Mouse (Mus musculus) limb, embryonic 10.5 days (tissue): ENCODE data around the gene Lipe. TPM values are rescaled to one million over a fixed set of nuclear protein-coding genes. Genes with fewer than 3 reads are reported as not detected.
A peak's percentile ranks its signal among the peaks of the same experiment; 100 is the strongest.

Source experiments
- DNase-seq: peaks from one replicate; pipeline ENCODE4 v3.0.0-alpha.2; 2017; ENCODE audit warnings: low spot score
- H3K27ac ChIP-seq: fragments of 300-500 bp; sonication (generic); 2 replicates; pipeline ENCODE4 v1.5.1; 2016; ENCODE audit warnings: mild to moderate bottlenecking
- H3K27me3 ChIP-seq: fragments of 300-500 bp; sonication (generic); 2 replicates; pipeline ENCODE4 v1.6.1; 2016; ENCODE audit warnings: low read depth, mild to moderate bottlenecking; ENCODE audit not compliant: poor library complexity, severe bottlenecking
- H3K36me3 ChIP-seq: fragments of 300-500 bp; sonication (generic); 2 replicates; pipeline ENCODE4 v1.6.1; 2016; ENCODE audit warnings: mild to moderate bottlenecking, moderate library complexity
- H3K4me1 ChIP-seq: fragments of 300-500 bp; sonication (generic); 2 replicates; pipeline ENCODE4 v1.6.1; 2016
- H3K4me3 ChIP-seq: fragments of 300-500 bp; sonication (generic); 2 replicates; pipeline ENCODE4 v1.5.1; 2016; ENCODE audit warnings: mild to moderate bottlenecking, moderate library complexity
- H3K9me3 ChIP-seq: fragments of 300-500 bp; sonication (generic); replicated peaks from 2 replicates; pipeline ENCODE4 v1.6.1; 2016; ENCODE audit warnings: mild to moderate bottlenecking
- WGBS: fragments of 180-500 bp; shearing (Covaris S2); methylation state at CpG from one replicate; pipeline ENCODE4 v1.1.7; 2016; 5-methylcytosine and 5-hydroxymethylcytosine counted together
- polyA plus RNA-seq: library from polyadenylated mRNA; unstranded; fragments of >200 nt; fragmentation: Nextera tagmentation; extraction: Ambion mirVana; gene quantifications from 2 replicates; pipeline ENCODE4 v1.2.1, GENCODE M21; 2016

Gene Lipe
- polyA plus RNA-seq, 1 experiment from 2014 or later, result 8.9 TPM

DNA sequence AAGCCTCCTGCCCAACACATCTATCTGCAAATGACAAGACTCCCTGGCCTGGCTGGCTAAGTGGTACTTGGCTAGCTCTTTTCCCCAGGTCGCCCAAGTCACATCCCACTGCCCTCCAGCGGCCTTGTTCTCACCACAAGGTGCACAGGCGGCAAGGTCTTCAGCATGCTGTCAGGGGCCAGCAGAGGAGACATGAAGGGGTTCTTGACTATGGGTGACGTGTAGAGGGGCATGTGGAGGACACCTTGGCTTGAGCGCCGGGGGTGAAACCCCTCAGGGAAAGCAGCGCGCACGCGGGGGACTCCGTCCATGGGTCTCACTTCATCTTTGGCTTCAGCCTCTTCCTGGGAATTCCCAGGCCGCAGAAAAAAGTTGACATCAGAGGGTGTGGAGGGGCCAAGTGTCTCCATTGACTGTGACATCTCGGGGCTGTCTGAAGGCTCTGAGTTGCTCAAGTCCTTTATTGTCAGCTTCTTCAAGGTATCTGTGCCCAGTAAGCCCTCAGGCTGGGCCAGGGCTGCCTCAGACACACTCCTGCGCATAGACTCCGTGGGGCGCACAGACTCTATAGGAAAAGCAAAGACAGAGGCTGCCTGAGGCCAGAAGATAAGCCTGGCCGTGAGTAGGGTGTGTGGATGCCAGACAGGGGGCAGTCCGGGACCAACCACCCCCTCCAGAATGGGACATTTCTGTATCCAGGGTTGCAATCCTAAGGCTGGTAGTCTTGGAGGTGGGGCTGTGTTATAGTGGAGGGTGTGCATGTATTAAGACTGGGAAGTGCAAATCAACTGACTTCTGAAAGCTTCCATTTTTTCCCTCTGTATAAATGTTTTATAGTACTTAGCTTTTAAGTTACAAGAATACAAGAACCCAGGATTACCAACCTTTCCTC lies 17.9 kb downstream of the Lipe start:
- Histone ChIP-seq H3K4me1 (peaks cover 33% of the 10 kb centered on the region), H3K27me3 (peaks cover 27% of the 10 kb centered on the region), H3K9me3 (no peaks in the 10 kb centered on the region), H3K36me3 (peaks cover 35% of the 10 kb centered on the region), H3K27ac (no peak overlapping the region), H3K4me3 (peak overlapping the region; percentile 60)
- WGBS, result 58% methylated on average over 18 of the region's 18 CpGs
- DNase-seq, result no peak

DNA sequence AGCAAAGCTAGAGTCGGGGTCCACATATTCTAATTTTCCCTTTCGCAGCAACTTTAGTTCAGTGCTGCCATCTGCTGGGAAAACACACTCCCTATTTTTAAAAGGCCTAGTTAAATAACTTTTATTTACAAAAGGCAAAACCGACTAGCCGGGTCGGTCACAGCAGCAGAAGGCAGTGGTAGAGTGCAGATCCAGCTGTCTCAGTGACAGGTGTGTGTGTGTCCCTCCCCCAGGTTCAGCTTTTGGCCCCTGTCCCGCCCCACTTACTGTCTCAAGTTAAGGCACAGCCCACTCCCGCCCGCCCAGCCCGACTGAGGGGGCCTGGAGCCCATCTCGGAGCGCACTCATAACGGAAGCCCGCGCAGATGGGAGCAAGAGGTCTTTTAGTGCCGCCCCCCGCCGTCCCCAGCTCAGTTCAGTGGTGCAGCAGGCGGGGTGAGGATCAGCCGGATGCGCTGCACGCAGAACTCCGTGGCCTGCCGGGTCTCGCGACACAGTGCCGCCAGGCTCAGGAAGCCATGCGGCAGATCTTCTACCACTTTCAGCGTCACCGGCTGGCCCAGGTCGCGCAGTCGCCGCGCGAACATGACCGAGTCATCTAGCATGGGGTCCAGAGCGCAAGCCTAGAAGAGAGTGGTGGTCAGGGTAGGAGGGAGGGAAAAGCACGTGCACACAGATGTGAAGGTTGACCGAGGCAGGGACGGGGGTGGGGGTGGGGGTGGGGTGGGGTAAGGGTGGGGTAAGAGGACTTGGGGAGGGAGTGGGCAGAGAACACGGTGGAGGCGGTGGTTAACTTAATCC lies 18.8 kb downstream of the Lipe start:
- Histone ChIP-seq H3K27me3 (peaks cover 32% of the 10 kb centered on the region), H3K9me3 (no peaks in the 10 kb centered on the region), H3K4me1 (peaks cover 34% of the 10 kb centered on the region), H3K27ac (peak overlapping the region; percentile 84), H3K36me3 (peaks cover 27% of the 10 kb centered on the region), H3K4me3 (peak overlapping the region; percentile 60)
- DNase-seq, result peak; percentile 73
- WGBS, result 1% methylated on average over 41 of the region's 42 CpGs

GRCm38 (mm10) chr7:25378181-25379100 lies 20.1 kb downstream of the Lipe start:
- no peaks in the 10 kb centered on the region for H3K9me3 ChIP-seq
- peaks cover 43% of the 10 kb centered on the region for H3K4me1 ChIP-seq
- DNase-seq, result no peak
- peaks cover 14% of the 10 kb centered on the region for H3K36me3 ChIP-seq
- peaks cover 32% of the 10 kb centered on the region for H3K27me3 ChIP-seq
- WGBS, result 87% methylated on average over 13 of the region's 13 CpGs
- no peak overlapping the region for H3K4me3 ChIP-seq
- no peak overlapping the region for H3K27ac ChIP-seq

DNA sequence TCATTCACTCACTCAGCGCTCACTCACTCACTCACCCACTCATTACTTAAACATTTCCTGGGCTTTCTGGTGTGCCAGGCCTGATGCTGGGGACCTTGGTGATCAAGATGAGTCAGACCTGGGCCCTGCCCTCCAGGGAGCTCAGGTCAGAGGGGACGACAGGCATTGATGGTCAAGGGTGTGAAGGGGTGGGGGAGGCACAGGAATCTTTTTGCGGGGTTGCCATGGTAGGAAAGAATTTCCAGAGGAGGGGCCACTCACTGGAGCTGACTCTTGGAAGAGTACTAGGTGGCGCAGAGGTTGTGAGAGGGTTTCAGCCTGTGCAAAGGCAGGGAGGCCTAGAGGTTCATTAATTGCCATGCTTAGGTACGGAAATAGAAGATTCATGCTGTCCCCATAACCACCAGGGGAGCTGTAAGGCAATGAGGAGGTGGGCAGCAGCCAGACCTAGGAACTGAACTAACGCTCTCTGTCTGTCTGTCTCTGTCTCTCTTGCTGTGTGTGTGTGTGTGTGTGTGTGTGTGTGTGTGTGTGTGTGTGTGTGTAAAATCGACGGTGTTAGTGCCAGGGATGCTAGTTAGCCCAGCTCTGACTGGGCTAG lies 21.3 kb downstream of the Lipe start:
- Histone ChIP-seq H3K4me1 (peaks cover 43% of the 10 kb centered on the region), H3K36me3 (peaks cover 4% of the 10 kb centered on the region), H3K4me3 (peak overlapping the region; percentile 37), H3K27me3 (peaks cover 32% of the 10 kb centered on the region), H3K9me3 (no peaks in the 10 kb centered on the region), H3K27ac (peak overlapping the region; percentile 2; the same call in 1 of the 2 replicates)
- WGBS, result 44% methylated on average over 8 of the region's 8 CpGs
- DNase-seq, result no peak

GRCm38 (mm10) chr7:25376556-25376955 lies 22.0 kb downstream of the Lipe start:
- WGBS, result 5% methylated on average over 17 of the region's 17 CpGs
- peak overlapping the region; percentile 37 for H3K4me3 ChIP-seq
- DNase-seq, result peak; percentile 58
- H3K9me3 ChIP-seq, result no peaks in the 10 kb centered on the region
- peaks cover 43% of the 10 kb centered on the region for H3K4me1 ChIP-seq
- H3K27ac ChIP-seq, result no peak overlapping the region
- H3K27me3 ChIP-seq, result peaks cover 33% of the 10 kb centered on the region
- H3K36me3 ChIP-seq, result no peaks in the 10 kb centered on the region

DNA sequence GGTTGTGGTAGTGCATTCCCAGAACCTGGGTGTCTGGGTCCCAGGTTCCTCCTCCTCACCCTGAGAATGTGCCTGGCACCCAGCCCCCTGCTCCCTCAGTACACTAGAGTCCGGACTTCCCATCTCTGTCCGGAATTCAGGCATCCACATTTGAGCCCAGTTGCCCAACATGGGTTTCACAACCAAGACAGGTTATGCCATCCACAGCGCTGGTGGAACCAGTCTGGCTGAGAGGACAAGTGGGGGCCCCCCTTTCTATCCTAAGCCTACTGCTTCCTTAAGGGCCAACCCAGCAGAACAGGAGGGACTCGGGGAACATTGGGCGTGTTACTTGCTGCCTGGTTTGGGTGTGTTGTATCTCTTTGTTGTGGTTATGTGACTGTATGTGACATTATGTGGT lies 26.1 kb downstream of the Lipe start:
- Histone ChIP-seq H3K27me3 (peaks cover 62% of the 10 kb centered on the region), H3K9me3 (no peaks in the 10 kb centered on the region), H3K36me3 (no peaks in the 10 kb centered on the region), H3K27ac (no peak overlapping the region), H3K4me3 (no peak overlapping the region), H3K4me1 (peaks cover 31% of the 10 kb centered on the region)
- 89% methylated on average over 5 of the region's 5 CpGs for WGBS
- no peak for DNase-seq

- WGBS, result 54% methylated on average over 12 of the region's 12 CpGs
- H3K4me1 ChIP-seq, result peaks cover 22% of the 10 kb centered on the region
- H3K27me3 ChIP-seq, result peaks cover 69% of the 10 kb centered on the region
These were observed 29.3 kb downstream of the Lipe start, which contains the start of gene Cnfn for GRCm38 (mm10) chr7:25369058-25369749. Gene Cnfn, minus strand, starts transcription at chr7:25369724.

DNA sequence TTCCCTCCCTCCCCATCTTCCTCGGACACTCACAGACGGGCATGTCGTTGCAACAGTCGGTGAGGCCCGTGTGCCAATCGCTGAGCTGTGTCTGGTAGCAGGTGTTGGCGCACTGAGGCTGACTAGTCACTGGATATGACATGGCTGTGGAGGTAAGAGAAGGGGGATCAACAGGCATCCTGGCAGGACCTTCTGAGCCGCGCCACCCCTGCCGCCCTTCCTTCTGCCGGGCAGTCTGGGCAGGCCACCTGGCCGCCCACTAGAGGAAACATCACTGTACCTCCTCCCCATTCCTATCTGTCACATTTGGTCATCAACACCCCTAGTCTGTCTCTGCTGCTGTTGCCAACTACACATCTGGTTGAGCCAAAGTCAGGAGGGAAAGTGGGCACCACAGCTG lies 30.2 kb downstream of the Lipe start:
- H3K27ac ChIP-seq, result no peak overlapping the region
- 21% methylated on average over 12 of the region's 12 CpGs for WGBS
- peaks cover 18% of the 10 kb centered on the region for H3K36me3 ChIP-seq
- DNase-seq, result no peak
- peaks cover 71% of the 10 kb centered on the region for H3K27me3 ChIP-seq
- peaks cover 19% of the 10 kb centered on the region for H3K4me1 ChIP-seq
- H3K9me3 ChIP-seq, result no peaks in the 10 kb centered on the region
- peak overlapping the region; percentile 32; the same call in 1 of the 2 replicates for H3K4me3 ChIP-seq

More at GRCm38 (mm10) chr7:25369058-25369749, 29.3 kb downstream of the Lipe start, which contains the start of gene Cnfn:
- DNase-seq, result no peak
- H3K36me3 ChIP-seq, result peaks cover 9% of the 10 kb centered on the region
- H3K4me3 ChIP-seq, result no peak within 1 kb of the TSS
- no peak within 1 kb of the TSS for H3K27ac ChIP-seq
- no peaks in the 10 kb centered on the region for H3K9me3 ChIP-seq

GRCm38 (mm10) chr7:25367632-25368293 lies 30.7 kb downstream of the Lipe start:
- whole genome bisulfite sequencing, result 1% methylated on average over 33 of the region's 33 CpGs
- Histone ChIP-seq H3K27ac (no peak overlapping the region), H3K9me3 (no peaks in the 10 kb centered on the region), H3K36me3 (peaks cover 24% of the 10 kb centered on the region), H3K4me1 (peaks cover 19% of the 10 kb centered on the region), H3K27me3 (peaks cover 71% of the 10 kb centered on the region), H3K4me3 (peak overlapping the region; percentile 32)
- DNase-seq, result peak; percentile 58

DNA sequence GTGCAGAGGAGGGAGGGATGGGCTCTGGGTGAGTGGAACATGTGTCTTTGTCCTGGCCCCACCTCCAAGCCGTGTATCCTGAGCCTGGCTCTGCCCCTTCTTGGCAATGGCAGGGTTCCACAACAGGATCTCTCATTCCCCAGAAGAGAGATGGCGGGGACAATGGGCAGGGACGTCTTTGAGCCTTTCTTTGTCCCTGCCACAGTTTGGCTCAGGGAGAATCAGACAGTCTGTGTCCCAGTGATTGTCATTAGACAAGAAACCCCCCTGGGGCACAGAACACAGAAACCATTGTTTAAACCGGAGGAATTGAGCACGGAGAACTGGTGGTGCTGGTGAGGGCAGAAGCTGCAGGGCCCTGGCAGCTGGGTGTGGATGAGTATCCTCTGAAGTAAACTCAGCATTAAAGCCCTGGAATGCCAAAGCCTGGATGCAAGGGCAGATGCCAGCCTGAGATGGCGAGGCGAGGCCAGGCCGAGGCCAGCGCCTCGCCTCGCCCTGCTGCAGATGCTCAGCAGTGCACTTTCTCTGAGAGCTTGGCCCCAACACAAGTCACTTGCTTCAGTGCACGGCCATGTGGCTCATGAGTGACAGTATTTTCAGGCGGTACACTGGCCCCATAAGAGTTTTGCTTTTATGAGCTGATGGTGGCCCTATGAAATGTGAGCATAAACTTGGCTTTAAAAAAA lies 32.4 kb downstream of the Lipe start:
- Histone ChIP-seq H3K27ac (no peak overlapping the region), H3K4me3 (no peak overlapping the region), H3K4me1 (peaks cover 19% of the 10 kb centered on the region), H3K36me3 (peaks cover 40% of the 10 kb centered on the region), H3K9me3 (no peaks in the 10 kb centered on the region), H3K27me3 (peaks cover 65% of the 10 kb centered on the region)
- no peak for DNase-seq
- WGBS, result 60% methylated on average over 13 of the region's 13 CpGs

- Histone ChIP-seq H3K4me3 (no peak overlapping the region), H3K36me3 (peaks cover 65% of the 10 kb centered on the region), H3K27me3 (peaks cover 40% of the 10 kb centered on the region), H3K4me1 (peaks cover 19% of the 10 kb centered on the region), H3K9me3 (no peaks in the 10 kb centered on the region), H3K27ac (no peak overlapping the region)
- DNase-seq, result no peak
- WGBS, result 95% methylated on average over 17 of the region's 17 CpGs
These were observed 34.9 kb downstream of the Lipe start for GRCm38 (mm10) chr7:25363632-25364031.
